Mouse (Mus musculus) cerebellum, adult 11-12 months (tissue): ENCODE measurements at regions not wholly inside any gene's neighbourhood (a gene's known extent, or its start where the extent isn't known, plus 50 kb on each side); places are given as distances from the start of the nearest gene placed in this dataset.
A peak's percentile ranks its signal among the peaks of the same experiment; 100 is the strongest.

Source experiments
- DNase-seq: peaks from one replicate; pipeline ENCODE4 v3.0.0; 2022

DNA sequence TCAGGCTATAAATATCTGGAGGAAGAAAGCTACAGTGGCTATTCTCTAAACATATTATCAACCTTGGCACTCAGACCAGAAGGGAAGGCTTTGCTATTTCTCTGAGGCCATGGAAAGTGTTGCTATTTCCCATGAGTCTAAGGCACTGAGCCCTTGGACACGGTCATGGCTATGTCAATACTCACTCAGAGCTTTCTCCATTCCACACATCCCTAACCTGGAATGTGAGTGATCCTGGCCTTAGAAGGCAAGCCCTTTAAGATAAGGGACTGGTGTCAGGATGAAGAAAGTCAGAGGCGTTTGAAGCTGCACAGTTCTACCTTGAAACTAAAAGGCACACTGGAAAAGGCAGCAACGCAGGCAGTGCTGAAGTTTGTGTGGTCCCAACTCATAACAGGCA, 478.3 kb downstream of the Rps29 start:
- DNase-seq = no peak

- no peak for DNase-seq
These were observed 482.8 kb downstream of the Rps29 start for GRCm38 (mm10) chr12:68676096-68676775.

DNA sequence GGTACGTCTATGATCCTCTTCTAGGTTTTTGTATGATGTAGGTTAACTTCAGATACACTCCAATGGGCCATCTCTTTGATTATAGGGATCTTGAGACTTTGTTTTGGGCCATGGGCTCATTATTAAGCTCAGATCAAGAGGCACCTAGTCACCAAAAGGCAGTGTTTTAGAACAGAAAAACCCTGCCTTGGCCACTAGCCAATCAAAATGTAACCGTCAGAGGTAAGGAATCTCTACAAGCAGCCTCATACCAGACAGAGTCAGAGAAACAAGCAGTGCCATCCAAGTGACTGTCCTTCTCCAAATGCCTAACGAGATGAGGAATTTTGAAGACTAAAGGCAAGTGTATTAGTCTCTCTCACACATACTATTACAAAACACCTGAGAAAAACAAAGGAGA, 487.0 kb downstream of the Rps29 start:
- no peak for DNase-seq

DNA sequence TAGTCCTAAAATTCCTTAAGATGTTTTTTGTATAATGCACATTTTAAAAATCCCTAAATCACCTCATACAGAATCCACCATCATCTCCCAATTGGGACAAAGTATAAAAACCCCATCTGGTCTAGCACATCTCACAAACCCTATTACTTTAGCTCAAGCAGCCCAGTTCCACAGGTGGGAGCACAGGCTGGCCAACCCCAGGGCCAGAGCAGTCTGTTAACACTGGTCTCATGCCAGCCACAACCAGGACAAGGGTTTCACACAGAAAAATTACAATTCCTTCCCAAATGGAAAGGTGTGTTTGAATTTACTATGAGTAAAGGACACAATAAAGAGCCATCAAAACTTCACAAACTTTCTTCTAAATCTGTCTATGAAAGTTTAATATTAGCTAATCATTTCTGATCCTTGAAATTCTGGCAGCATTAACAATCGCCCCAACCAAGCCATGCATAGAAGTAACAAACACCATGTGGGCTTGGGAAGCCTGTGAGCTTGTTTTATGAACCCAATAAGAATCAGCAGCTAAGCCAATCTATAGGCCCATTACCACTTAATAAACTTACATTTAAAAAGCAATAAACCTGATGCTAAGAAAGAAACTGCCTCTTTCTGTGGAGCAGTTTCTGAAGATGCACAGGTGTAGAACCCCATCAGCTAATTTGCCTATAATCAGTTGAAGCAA, 512.9 kb downstream of the Rps29 start:
- DNase-seq = no peak

GRCm38 (mm10) chr12:68643671-68644070, 515.3 kb downstream of the Rps29 start:
- no peak for DNase-seq

DNA sequence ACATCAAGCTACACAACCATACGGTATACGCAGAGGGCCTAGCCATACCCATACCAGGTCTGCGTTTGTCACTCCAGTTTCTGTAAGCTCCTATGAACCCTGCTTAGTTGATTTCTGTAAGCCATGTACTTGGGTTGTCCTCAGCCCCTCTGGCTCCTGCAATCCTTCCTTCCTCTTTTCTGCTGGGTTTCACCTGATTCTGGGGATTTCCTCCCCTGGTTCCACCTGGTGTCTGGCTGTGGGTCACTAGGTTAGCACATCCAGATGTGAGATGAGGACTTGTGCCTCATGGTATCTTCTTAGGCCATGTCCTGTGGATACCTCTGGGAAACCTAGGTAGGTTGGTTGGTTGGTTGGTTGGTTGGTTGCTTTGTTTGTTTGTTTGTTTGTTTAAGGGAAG, 526.5 kb downstream of the Rps29 start:
- no peak for DNase-seq

DNA sequence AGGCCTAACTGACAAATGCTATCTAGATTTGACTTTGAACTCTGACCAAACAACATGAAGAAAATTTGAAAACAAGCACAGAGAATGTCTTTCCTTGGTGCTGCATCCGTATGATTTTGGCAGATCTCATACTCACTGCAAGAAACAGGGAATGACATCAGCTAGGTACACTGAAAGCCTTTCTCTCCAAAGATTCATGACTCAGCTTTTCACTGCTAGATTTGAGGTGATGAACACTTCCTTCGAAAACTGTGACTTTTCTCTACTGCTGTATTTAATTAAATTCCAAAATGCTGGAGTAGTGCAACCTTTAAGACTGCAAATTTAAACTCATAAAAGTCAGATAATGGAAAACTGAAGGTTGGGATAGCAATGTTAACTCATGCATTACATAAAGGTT, 540.6 kb downstream of the Rps29 start:
- no peak for DNase-seq

DNA sequence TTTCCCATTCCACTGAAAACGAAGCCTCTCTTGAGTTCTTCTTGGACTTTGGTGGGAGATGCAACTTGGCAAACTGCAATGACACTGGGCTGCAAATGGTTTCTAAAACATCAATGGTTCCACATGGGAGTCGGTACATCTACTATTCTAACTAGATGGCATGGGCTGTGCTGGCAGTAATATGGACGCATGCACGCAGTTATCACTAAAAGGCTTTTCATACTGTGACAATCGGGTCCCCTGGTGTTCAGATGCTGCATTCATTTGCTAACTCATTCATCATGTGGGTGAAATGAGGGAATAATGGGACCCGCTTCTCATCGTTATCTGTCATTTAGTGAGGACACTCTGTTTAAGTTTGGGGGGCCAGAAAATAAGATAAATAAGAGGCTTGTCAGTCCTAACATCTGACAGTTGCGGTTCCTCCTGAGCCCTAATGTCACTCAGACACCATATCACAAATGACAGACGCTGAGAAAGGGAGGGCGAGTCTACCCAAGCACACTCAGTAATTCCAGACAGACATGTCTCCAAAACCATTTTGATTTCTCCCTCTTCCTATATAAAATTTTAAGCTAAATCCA, 553.5 kb downstream of the Rps29 start:
- DNase-seq = no peak

DNA sequence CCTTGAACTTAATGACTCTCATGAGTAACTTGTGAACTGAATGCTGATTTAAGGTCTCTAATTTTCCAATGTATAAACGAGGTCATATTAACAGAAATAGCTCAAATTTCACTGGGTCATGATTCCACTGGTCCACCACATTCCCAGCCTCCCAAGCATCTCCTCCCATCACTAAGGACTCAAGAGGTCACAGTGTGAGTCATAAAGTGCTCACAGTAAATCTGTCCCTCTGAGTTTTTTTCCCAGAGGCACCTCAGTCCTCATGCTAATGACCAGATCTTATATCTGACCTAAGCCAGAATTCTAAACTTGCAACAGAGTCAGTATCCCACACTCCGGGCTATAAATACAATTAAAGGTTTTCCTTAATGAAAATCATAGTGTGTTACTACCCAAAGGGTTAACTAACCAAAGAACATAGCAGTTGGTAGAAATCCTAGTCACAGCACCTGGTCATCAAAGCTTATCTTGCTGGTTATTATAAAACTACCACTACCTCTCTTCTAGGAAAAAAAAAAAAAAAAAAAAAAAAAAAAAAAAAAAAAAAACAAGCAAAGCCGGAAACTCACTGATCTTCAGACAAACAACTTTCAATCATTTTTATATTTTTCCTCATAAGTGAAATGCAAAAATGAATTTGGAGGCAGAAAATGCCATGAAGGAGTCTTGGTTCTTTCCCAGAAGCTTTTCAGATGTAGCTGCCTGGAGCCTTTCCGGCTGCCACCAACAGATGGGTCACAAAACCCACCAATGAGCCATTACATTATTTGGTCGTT, 554.3 kb downstream of the Rps29 start:
- no peak for DNase-seq

DNA sequence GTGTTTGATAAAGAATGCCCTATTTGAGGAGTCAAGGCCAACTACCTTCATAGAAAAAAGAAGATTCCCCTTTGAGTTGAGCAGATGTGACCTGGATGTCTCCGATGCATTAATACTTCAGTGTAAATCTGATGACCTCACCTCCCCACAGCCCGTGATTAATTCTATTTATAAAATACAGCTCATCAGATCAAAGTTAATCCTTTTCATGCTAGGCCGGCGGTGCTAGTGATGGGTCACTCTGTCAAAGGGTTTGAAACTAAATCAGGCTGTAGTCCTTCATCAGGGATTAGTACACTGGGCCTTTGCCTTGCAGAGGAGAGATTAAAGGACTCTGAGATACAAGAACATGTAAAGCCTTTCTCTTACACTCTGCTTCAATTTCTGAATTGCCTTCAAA, 556.3 kb downstream of the Rps29 start:
- no peak for DNase-seq

DNA sequence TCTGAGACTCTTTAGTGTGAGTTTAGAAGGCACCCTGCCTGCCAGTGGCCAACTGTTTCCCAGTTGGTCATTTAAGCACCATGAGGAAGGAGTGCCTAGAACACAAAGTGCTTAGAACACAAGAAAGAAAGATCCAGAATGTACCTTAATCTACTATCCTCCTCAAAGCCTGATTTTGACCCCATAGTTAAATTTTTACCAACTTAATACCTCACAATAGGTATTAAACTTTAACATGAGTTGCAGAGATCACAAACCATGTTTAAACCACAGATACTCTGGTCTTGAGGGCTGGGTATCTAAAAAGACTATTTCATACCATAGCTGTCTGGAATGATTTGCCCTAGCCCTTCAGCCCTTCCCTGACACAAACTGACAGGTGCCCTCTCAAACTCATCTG, 557.6 kb downstream of the Rps29 start:
- DNase-seq = no peak

GRCm38 (mm10) chr12:68599681-68600596, 559.0 kb downstream of the Rps29 start:
- peak; percentile 21 for DNase-seq

DNA sequence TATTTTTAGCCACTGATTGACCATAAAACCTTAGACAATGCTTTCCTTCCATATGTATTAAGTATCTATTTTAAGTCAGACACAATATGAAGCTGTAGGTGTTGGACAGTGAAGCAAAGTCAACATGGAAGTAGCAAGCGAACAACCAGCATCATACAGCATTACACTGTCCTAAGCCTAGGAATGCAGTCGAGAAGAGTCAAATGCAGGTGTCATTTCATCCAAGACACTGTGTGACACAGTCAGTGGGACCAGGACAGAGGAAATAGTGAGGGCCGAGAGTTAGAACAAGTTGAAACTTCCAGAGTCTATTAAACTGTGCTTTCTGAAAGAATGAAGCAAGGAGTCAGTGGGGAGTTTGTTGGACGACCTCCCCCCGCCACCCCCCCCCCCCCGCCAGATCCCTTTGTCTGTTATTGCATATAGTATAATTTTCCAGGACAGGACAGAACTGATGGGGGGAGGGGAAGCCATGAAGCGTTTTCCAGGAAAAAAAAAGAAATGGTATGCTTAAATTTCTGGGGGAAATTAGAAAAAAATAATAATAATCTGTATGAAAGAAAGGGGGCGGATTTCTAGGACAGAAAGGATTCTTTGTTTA, 559.9 kb downstream of the Rps29 start:
- DNase-seq = no peak

- DNase-seq = no peak
These were observed 573.5 kb downstream of the Rps29 start for GRCm38 (mm10) chr12:68585524-68585872.

DNA sequence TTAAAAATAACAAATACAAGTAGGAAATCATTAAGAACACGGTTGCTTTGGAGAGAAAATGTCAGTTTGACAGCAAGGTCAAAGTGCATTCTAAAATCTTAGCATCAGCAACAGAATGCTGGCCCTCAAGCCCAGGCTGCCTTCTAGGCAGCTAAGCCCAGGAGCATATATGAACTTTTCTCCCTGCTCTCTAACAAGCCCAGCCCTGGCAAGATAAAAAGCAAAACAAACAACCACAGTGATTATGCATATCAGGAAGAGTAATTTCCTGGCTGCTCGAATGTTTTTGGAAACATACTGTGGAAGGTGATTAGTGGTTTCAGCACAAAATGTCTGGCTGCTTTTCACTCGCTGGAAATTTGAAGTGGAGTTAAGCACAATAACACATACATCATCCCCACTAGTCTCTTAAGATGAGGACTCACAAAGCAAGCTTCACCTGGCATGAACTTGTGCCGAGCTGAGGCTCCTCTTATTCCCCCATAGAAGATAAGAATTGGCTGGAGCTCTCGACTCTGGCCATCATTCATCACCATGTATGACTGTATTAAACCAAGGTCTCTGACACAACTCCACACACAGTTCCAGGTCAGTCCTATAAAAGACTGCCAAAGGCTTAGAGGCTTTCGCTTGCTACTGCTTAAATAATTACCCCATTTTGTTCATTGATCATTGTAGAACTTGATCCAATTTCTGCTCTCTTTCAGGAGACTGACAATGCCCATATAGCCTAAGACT, 574.0 kb downstream of the Rps29 start:
- DNase-seq = no peak

DNA sequence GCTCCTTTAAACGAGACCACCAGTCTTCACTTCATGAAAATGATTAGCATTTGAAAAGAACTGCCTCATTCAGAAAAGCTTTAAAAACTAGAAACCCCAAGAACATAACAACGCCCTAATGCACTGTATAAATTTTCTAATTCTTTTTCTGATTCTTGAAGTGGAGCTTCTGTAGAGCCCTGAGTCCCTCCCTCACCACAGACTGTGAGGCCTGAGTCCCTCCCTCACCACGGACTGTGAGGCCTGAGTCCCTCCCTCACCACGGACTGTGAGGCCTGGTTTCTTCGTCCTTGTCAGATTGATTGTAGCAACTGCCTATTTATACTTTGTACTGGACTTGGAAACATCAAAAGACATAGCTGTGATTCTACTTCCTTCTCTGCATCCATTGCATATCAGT, 579.1 kb downstream of the Rps29 start:
- DNase-seq = no peak

DNA sequence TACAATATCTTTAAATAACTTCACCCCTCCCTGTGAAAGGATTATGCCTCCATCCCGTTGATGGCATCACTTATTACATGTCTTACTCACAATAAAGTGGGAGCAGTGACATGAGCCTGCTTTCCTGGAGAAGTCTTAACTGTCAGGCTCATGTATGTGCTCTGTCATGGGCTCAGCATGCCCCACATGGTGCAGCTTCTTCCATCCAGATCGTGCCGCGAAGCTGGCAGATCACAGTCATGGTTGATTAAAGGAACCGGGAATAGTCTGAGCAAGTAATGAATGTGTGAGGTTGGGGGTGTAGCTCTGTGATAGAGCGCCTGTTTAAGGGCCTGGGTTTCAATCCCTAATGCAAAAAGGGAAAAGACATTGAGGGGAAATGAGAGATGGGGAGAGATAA, 581.5 kb downstream of the Rps29 start:
- no peak for DNase-seq

DNA sequence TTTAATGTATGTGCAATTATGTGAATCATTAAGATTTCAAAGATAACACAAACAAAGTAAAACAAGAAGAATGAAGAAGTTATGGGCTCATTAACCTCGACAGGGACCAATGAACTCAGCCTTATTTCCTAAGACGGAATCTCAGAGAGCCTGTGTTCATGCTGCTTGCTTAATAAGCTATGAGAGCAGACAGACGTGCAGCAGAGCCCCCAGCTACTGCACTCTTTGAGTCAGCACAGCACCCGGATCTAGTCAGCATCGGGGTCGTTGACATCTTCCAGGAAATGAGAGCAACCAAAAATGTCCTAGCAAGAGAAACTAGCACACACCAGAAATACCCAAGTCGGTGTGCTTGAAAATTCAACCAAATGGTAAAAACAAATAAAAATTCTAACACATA, 582.1 kb downstream of the Rps29 start:
- DNase-seq = no peak

GRCm38 (mm10) chr12:68554943-68555627, 603.9 kb downstream of the Rps29 start:
- DNase-seq = no peak

GRCm38 (mm10) chr12:68554292-68554691, 604.7 kb downstream of the Rps29 start:
- no peak for DNase-seq

- no peak for DNase-seq
These were observed 617.2 kb downstream of the Rps29 start for GRCm38 (mm10) chr12:68541811-68542210.
